ENCODE assay signal across 10 mouse cellular contexts in the genomic region with DNA sequence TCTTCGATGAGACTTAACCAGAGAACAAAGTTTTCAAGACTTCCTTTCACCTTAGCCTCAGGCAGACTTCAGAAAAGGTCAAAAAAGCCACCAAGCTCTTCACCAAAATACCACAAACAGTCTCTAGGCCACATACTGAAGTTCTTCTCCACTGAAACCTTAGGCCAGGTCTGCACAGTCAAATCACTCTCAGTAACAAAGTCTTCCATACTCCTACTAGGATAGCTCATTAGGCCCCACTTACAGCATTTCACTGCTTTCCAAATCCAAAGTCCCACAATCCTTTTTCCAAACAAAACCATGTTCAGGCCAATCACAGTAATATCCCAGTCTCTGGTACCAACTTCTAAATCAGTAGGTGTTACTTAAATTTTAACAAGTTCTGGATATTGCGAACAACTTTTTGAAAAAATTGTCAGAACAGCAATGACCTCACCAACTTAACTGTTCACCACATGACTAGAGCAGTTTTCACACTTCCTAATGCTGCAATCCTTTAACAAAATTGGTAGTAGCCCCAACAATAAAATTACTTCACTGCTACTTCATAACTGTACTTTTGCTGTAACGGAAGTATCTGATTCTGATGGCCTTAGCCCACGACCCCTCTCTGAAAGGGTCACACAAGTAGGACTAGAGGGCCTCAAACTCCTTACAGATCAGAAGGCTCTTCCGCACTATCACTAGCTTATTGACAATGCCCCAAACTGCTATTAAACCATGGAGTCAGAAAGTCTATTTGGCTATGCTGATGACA. TPM values are rescaled to one million over a fixed set of nuclear protein-coding genes. Genes with fewer than 3 reads are reported as not detected.
A peak's percentile ranks its signal among the peaks of the same experiment; 100 is the strongest.
DNase-seq lines count a peak whose midpoint lies in the region; ATAC-seq and TF ChIP-seq lines count a peak whose summit lies in the region.
"Had no signal": no experiment of that assay in that cellular context is flagged by ENCODE, and none has a peak within 500 bp of the region (broad histone marks: within the 10 kb centered on the region; RNA-seq: fewer than 3 reads in every experiment).

No protein-coding gene starts in this region.

- peaks cover 73% of the 10 kb centered on the region for H3K36me3 ChIP-seq in lung, embryonic 14.5 days (ENCODE audit: insufficient read depth)
- H3K36me3 ChIP-seq in forebrain, embryonic 11.5 days (ENCODE audit: control insufficient read depth, insufficient read depth, low read length): peaks cover 25% of the 10 kb centered on the region; the same call in 1 of the 2 replicates
- H3K36me3 ChIP-seq in limb, embryonic 13.5 days: peaks cover 68% of the 10 kb centered on the region
- peaks cover 66% of the 10 kb centered on the region for H3K36me3 ChIP-seq in neural tube, embryonic 15.5 days

- no peaks in the 10 kb centered on the region for H3K9me3 ChIP-seq in lung, embryonic 14.5 days (ENCODE audit: low read depth, low read length)
- no peaks in the 10 kb centered on the region for H3K9me3 ChIP-seq in forebrain, embryonic 11.5 days (ENCODE audit: control insufficient read depth, low read length)
- no peaks in the 10 kb centered on the region for H3K9me3 ChIP-seq in limb, embryonic 13.5 days
- no peaks in the 10 kb centered on the region for H3K9me3 ChIP-seq in neural tube, embryonic 15.5 days (replicated peaks)

- DNase-seq in lung, embryonic 14.5 days: no peak
- DNase-seq in lung, postnatal 36 days: no peak
- no peak for DNase-seq in forebrain, embryonic 11.5 days (ENCODE audit: low spot score)
- DNase-seq in thymus, postnatal 10 days (ENCODE audit: low spot score in 2 of 2): no peak
- DNase-seq in frontal cortex, postnatal 10 days (ENCODE audit: low spot score in 2 of 2): no peak
- no peak for DNase-seq in right cerebral cortex, postnatal 36 days (ENCODE audit: low spot score in 2 of 2)
- DNase-seq: thymus, postnatal 36 days had no signal

- H3K27me3 ChIP-seq in lung, embryonic 14.5 days (ENCODE audit: insufficient read depth, low read length): no peaks in the 10 kb centered on the region
- no peaks in the 10 kb centered on the region for H3K27me3 ChIP-seq in forebrain, embryonic 11.5 days (ENCODE audit: control insufficient read depth, insufficient read depth, low read length)
- H3K27me3 ChIP-seq in limb, embryonic 13.5 days: no peaks in the 10 kb centered on the region
- H3K27me3 ChIP-seq in neural tube, embryonic 15.5 days (replicated peaks): no peaks in the 10 kb centered on the region

- H3K9ac ChIP-seq in lung, embryonic 14.5 days: peak overlapping the region; percentile 100
- H3K9ac ChIP-seq in forebrain, embryonic 11.5 days (ENCODE audit: low read length): peak overlapping the region; percentile 99
- H3K9ac ChIP-seq in limb, embryonic 13.5 days: peak overlapping the region; percentile 100
- H3K9ac ChIP-seq in neural tube, embryonic 15.5 days (replicated peaks): no peak overlapping the region

- H3K4me3 ChIP-seq in lung, embryonic 14.5 days (ENCODE audit: low read depth, low read length): peak overlapping the region; percentile 98
- peak overlapping the region; percentile 98 for H3K4me3 ChIP-seq in forebrain, embryonic 11.5 days (ENCODE audit: low read depth, low read length)
- H3K4me3 ChIP-seq in limb, embryonic 13.5 days: peak overlapping the region; percentile 97
- H3K4me3 ChIP-seq in neural tube, embryonic 15.5 days (replicated peaks): peak overlapping the region; percentile 85

- no peak overlapping the region for H3K27ac ChIP-seq in lung, embryonic 14.5 days (ENCODE audit: low read depth)
- no peak overlapping the region for H3K27ac ChIP-seq in forebrain, embryonic 11.5 days (ENCODE audit: low read depth, low read length)
- H3K27ac ChIP-seq in limb, embryonic 13.5 days: no peak overlapping the region
- H3K27ac ChIP-seq in neural tube, embryonic 15.5 days (replicated peaks): no peak overlapping the region

- H3K4me2 ChIP-seq in lung, embryonic 14.5 days: peak overlapping the region; percentile 72
- H3K4me2 ChIP-seq in forebrain, embryonic 11.5 days (ENCODE audit: low read depth, low read length, severe bottlenecking): peak overlapping the region; percentile 65
- peak overlapping the region; percentile 97 for H3K4me2 ChIP-seq in limb, embryonic 13.5 days (replicated peaks)
- H3K4me2 ChIP-seq in neural tube, embryonic 15.5 days: peak overlapping the region; percentile 88

- ATAC-seq in lung, embryonic 14.5 days (ENCODE audit: insufficient read depth): no peak
- ATAC-seq in forebrain, embryonic 11.5 days (replicated peaks; ENCODE audit: low FRiP score): no peak
- ATAC-seq in limb, embryonic 13.5 days (ENCODE audit: low FRiP score, low read depth): no peak
- no peak for ATAC-seq in neural tube, embryonic 15.5 days (ENCODE audit: low FRiP score)
- ATAC-seq: activated CD4-positive, CD25-positive, alpha-beta regulatory T cell, adult 4 months had no signal

- no peak for TF ChIP-seq CTCF in lung, embryonic 14.5 days (IDR thresholded peaks at IDR 0.05; ENCODE audit: low read depth)

- 47% methylated on average over 5 of the region's 5 CpGs for WGBS in lung, embryonic 14.5 days
- 70% methylated on average over 5 of the region's 5 CpGs for WGBS in forebrain, embryonic 11.5 days
- WGBS in limb, embryonic 13.5 days: 64% methylated on average over 5 of the region's 5 CpGs
- WGBS in neural tube, embryonic 15.5 days: 75% methylated on average over 5 of the region's 5 CpGs

- H3K4me1 ChIP-seq in lung, embryonic 14.5 days (ENCODE audit: insufficient read depth): peaks cover 14% of the 10 kb centered on the region
- peaks cover 15% of the 10 kb centered on the region; the same call in 1 of the 2 replicates for H3K4me1 ChIP-seq in forebrain, embryonic 11.5 days (replicated peaks; ENCODE audit: control insufficient read depth, insufficient read depth, low read length)
- peaks cover 46% of the 10 kb centered on the region for H3K4me1 ChIP-seq in limb, embryonic 13.5 days
- peaks cover 57% of the 10 kb centered on the region for H3K4me1 ChIP-seq in neural tube, embryonic 15.5 days

RNA-seq across cellular contexts. Expression of a gene that starts 2.3 kb away (rescaled TPM):
- polyA plus RNA-seq in lung, embryonic 14.5 days (2014; fragmentation: Nextera tagmentation; extraction: Ambion mirVana): 868 and 955 TPM in 2 replicates
- polyA plus RNA-seq in forebrain, embryonic 11.5 days (2014; fragmentation: Nextera tagmentation; extraction: Ambion mirVana): 574 and 627 TPM in 2 replicates
- 845 and 864 TPM in 2 replicates for polyA plus RNA-seq in limb, embryonic 13.5 days (2015; fragmentation: Nextera tagmentation; extraction: Ambion mirVana)
- polyA plus RNA-seq in neural tube, embryonic 15.5 days (2015; fragmentation: Nextera tagmentation; extraction: Ambion mirVana): 410 and 450 TPM in 2 replicates

RNA-seq across cellular contexts. Expression of a gene that starts 15.7 kb away (rescaled TPM):
- 352 and 375 TPM in 2 replicates for polyA plus RNA-seq in lung, embryonic 14.5 days (2014; fragmentation: Nextera tagmentation; extraction: Ambion mirVana)
- polyA plus RNA-seq in forebrain, embryonic 11.5 days (2014; fragmentation: Nextera tagmentation; extraction: Ambion mirVana): 463 and 475 TPM in 2 replicates
- polyA plus RNA-seq in limb, embryonic 13.5 days (2015; fragmentation: Nextera tagmentation; extraction: Ambion mirVana): 510 and 524 TPM in 2 replicates
- polyA plus RNA-seq in neural tube, embryonic 15.5 days (2015; fragmentation: Nextera tagmentation; extraction: Ambion mirVana): 500 and 542 TPM in 2 replicates
